Mouse (Mus musculus) ES-Bruce4 (cell line): ENCODE results near the gene Cd36. TPM values are rescaled to one million over a fixed set of nuclear protein-coding genes. Genes with fewer than 3 reads are reported as not detected.

ENCODE experiments used
- H3K27ac ChIP-seq: 2 replicates; pipeline ENCODE4 v1.5.1; 2012; ENCODE audit warnings: low read length, inconsistent platforms; ENCODE audit not compliant: insufficient read depth
- H3K27me3 ChIP-seq: 2 replicates; pipeline ENCODE4 v1.6.1; 2012; ENCODE audit warnings: mild to moderate bottlenecking, low read length, inconsistent platforms; ENCODE audit not compliant: control insufficient read depth, poor library complexity, insufficient read depth, severe bottlenecking
- H3K36me3 ChIP-seq: 2 replicates; pipeline ENCODE4 v1.6.1; 2012; ENCODE audit warnings: inconsistent platforms, mild to moderate bottlenecking, low read length, moderate library complexity; ENCODE audit not compliant: control insufficient read depth, poor library complexity, insufficient read depth, severe bottlenecking
- H3K4me1 ChIP-seq: one replicate; pipeline ENCODE4 v1.8.1; 2011; ENCODE audit warnings: low read length; ENCODE audit not compliant: control insufficient read depth, insufficient read depth
- H3K4me3 ChIP-seq: 2 replicates; pipeline ENCODE4 v1.5.1; 2011; ENCODE audit warnings: low read depth, mild to moderate bottlenecking, low read length
- H3K9ac ChIP-seq: 2 replicates; pipeline ENCODE4 v1.6.1; 2012; ENCODE audit warnings: low read depth, mild to moderate bottlenecking, inconsistent platforms; ENCODE audit not compliant: poor library complexity, severe bottlenecking
- H3K9me3 ChIP-seq: replicated peaks from 2 replicates; pipeline ENCODE4 v1.6.1; 2012; ENCODE audit warnings: mild to moderate bottlenecking, low read length, inconsistent platforms; ENCODE audit not compliant: control insufficient read depth, poor library complexity, insufficient read depth, severe bottlenecking
- CTCF ChIP-seq: IDR thresholded peaks from one replicate; pipeline ENCODE4 v1.8.1; 2011; ENCODE audit warnings: low read depth, low read length
- EP300 ChIP-seq: IDR thresholded peaks from 2 replicates; pipeline ENCODE4 v1.6.1; 2011; ENCODE audit warnings: low read depth, low read length; ENCODE audit not compliant: insufficient read depth
- POLR2A ChIP-seq: IDR thresholded peaks from one replicate; pipeline ENCODE4 v1.8.1; 2011; ENCODE audit warnings: low read length; ENCODE audit not compliant: insufficient read depth
- polyA plus RNA-seq: library from polyadenylated mRNA; stranded (reverse); fragments of >200 nt; gene quantifications from 2 replicates; pipeline ENCODE4 v1.2.4, GENCODE M21; 2011; ENCODE audit warnings: low read depth; ENCODE audit not compliant: missing spikeins, insufficient read depth, insufficient read length

Gene Cd36
- polyA plus RNA-seq, 1 experiment = 0.31 TPM

DNA sequence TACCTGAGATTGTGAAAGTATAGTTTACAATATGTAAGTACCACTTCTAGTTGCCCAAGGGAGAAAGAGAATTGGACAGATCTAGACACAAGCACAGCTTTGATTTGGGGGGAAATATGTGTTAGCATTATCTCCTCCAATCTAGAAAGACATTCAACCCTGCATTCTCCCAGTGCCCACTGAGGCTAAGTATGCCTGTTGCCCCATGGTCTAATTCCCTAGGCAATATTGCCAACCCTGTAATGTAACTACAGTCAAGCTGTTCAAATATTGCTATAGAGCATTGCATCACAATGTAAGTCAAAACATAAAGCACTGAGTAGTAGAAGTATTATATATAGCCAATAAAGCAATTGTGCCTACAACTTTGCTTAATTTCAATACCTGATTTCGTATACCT is 40.3 kb downstream of the Cd36 start:
- Histone ChIP-seq H3K9ac (no peak overlapping the region), H3K27ac (no peak overlapping the region), H3K4me3 (no peak overlapping the region), H3K27me3 (no peaks in the 10 kb centered on the region), H3K9me3 (no peaks in the 10 kb centered on the region), H3K36me3 (no peaks in the 10 kb centered on the region), H3K4me1 (no peaks in the 10 kb centered on the region)
- TF ChIP-seq CTCF (no peak), EP300 (no peak), POLR2A (no peak)

DNA sequence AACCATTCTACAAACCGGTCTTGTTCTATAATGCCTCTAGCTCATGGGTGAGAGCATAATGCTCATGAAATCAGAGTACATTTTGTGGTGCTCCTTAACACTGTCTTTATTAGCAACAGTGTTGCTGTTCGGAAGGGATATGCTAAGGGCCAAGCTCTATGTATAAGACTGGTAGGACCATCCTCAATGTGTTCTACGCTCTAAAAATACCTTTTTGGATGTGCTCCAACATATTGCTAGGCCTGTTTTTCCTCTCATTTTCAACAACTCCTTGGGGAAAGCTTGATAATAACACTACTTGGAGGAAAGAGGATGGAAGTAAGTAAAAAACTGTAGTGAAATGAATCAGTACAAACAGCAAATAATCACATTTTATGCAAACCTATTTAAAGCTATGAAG is 44.7 kb downstream of the Cd36 start:
- TF ChIP-seq CTCF = no peak
- TF ChIP-seq POLR2A = no peak
- no peak for TF ChIP-seq EP300
- no peak overlapping the region for H3K9ac ChIP-seq
- H3K27me3 ChIP-seq = no peaks in the 10 kb centered on the region
- no peaks in the 10 kb centered on the region for H3K9me3 ChIP-seq
- no peaks in the 10 kb centered on the region for H3K36me3 ChIP-seq
- H3K4me1 ChIP-seq = no peaks in the 10 kb centered on the region
- no peak overlapping the region for H3K27ac ChIP-seq
- no peak overlapping the region for H3K4me3 ChIP-seq

DNA sequence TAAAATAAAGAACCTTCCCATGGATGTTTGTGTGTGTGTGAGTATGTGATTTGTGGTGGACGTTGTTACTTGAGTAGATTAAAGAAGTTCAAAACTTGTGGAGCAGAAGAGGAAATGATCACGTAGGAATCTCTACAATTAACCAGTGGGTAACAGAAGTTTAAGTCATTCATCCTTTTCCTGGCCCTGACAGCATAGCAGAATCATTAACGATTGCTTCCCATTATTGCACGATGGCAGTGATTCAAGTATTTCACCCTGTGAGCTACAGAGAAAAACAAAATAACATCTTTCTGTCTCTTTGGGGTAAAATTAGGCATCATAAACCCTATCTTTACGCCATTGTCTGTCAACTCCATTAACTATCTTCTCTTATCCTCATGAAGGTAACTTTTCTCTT is 45.3 kb downstream of the Cd36 start:
- no peaks in the 10 kb centered on the region for H3K36me3 ChIP-seq
- no peaks in the 10 kb centered on the region for H3K4me1 ChIP-seq
- no peaks in the 10 kb centered on the region for H3K9me3 ChIP-seq
- H3K27ac ChIP-seq = no peak overlapping the region
- no peak overlapping the region for H3K9ac ChIP-seq
- TF ChIP-seq EP300 = no peak
- no peak for TF ChIP-seq CTCF
- no peak for TF ChIP-seq POLR2A
- no peaks in the 10 kb centered on the region for H3K27me3 ChIP-seq
- H3K4me3 ChIP-seq = no peak overlapping the region

DNA sequence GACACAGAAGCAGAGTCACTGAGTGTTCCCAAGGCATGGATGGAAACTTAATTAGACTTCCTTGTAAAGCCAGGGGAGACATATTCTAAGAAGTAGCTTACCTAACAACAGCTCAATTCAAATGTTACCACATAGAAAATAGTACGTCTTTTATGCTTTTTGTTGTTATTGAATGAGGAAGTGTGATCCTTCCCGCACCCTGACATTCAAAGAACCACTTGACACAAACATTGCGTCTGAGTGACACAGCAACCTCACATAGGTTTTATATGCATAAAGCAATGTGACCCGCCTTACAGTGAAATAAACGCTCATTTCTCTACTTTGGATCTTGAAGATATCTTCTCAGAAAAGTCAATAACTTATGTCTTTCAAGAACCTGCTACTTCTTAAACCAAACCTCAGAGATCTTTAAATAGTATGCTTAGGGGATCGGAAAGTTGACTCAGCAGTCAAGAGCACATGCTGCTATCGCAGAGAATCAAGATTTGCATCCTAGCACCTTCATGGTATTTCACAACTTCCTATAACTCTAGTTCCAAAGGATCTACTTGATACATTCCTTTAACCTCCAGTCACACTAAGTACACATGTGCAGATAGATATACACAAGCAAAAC is 46.4 kb downstream of the Cd36 start:
- H3K27me3 ChIP-seq = no peaks in the 10 kb centered on the region
- H3K9me3 ChIP-seq = no peaks in the 10 kb centered on the region
- no peak overlapping the region for H3K9ac ChIP-seq
- TF ChIP-seq POLR2A = no peak
- TF ChIP-seq EP300 = no peak
- no peak for TF ChIP-seq CTCF
- H3K36me3 ChIP-seq = no peaks in the 10 kb centered on the region
- no peaks in the 10 kb centered on the region for H3K4me1 ChIP-seq
- H3K27ac ChIP-seq = no peak overlapping the region
- H3K4me3 ChIP-seq = no peak overlapping the region

DNA sequence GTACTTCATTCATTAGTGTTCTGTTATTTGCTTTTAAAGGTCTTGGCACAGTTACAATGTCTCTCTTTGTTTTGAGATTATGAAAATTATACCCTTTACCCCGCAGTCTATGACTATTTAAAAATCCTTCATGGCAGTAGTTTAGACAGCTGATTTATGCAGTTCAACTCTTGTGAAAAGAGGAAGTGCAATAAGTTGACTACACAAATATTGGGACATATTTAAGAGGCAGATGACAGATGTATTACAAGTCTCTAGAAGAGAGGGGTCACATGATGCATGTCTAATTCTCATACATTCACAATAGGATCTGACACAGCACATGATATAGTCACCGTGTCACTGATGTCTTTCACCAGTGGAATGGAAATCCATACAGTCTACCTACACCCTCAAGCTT is 49.1 kb downstream of the Cd36 start:
- Histone ChIP-seq H3K9ac (no peak overlapping the region), H3K27me3 (no peaks in the 10 kb centered on the region), H3K4me1 (no peaks in the 10 kb centered on the region), H3K27ac (no peak overlapping the region), H3K4me3 (no peak overlapping the region), H3K9me3 (no peaks in the 10 kb centered on the region), H3K36me3 (no peaks in the 10 kb centered on the region)
- no peak for TF ChIP-seq EP300
- TF ChIP-seq POLR2A = no peak
- TF ChIP-seq CTCF = no peak

DNA sequence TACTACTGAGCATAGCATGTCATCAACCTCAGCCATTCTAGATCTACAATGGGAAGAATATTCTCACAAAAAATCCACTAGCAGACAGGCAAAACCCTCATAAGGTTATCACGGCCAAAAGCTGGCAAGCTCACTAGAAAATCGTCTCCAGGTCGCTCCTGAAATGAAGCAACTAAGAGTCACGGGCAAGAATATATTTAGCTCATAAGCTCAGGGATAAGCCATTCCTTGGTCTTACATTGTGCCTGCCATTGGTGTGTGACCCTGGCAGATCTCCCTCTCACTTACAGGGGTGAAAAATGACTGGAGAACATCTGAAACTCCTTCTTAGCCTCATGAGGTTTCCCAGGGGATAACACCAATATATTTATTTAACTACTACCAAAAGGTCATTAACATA is 52.2 kb downstream of the Cd36 start:
- H3K27me3 ChIP-seq = no peaks in the 10 kb centered on the region
- no peaks in the 10 kb centered on the region for H3K36me3 ChIP-seq
- H3K27ac ChIP-seq = no peak overlapping the region
- no peak overlapping the region for H3K4me3 ChIP-seq
- no peak overlapping the region for H3K9ac ChIP-seq
- H3K9me3 ChIP-seq = no peaks in the 10 kb centered on the region
- H3K4me1 ChIP-seq = no peaks in the 10 kb centered on the region
- no peak for TF ChIP-seq CTCF
- no peak for TF ChIP-seq POLR2A
- TF ChIP-seq EP300 = no peak
